Mouse (Mus musculus): Measurements from ENCODE around the gene Heatr4.
"Not testable (repeated sequence)": the region's sequence is repeated elsewhere in the genome, so short reads cannot be mapped to it uniquely, and the experiment has no call there.

The Heatr4 gene

DNA sequence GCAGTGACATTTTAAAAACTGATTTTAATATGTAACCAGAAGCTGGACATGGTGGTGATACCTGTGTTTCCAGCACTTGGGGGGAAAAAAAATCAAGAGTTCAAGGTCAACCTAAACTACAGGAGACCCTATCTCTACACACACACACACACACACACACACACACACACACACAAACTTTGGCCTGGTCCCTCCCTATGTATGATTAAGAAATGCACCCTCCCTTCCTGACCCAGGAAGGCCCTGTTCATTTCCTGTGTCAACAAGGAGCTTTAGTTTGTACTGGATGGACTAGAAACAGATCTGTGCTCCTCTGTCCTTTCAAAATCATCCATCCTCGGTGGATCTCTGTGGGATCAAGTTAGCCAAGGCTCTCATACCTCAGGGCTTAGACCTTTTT lies 46.1 kb downstream of the Heatr4 start:
- DNase-seq (ENCODE audit: low spot score), result not testable (repeated sequence)

DNA sequence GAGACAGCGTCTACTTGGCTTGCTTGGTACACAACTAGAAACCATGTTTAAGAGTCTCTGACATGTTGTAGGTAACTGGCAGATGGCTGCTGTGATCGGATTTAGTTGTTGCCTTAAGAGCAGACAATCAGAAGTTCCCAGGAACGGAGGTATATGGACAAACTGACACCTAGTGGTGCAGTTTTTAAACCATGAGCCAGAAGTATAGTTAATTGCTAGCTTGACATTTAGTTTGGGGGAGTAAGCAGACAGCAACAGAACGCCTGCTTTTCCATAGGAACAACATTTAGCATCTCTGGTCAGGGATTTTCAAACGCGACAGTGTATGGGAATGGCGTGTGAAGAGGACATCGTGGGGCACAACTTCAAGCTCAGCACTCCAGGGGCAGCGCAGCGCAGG lies 47.1 kb downstream of the Heatr4 start:
- no peak for DNase-seq (ENCODE audit: low spot score)

- DNase-seq (ENCODE audit: low spot score), result no peak
These were observed 55.4 kb downstream of the Heatr4 start for GRCm38 (mm10) chr12:83929186-83929804.

DNA sequence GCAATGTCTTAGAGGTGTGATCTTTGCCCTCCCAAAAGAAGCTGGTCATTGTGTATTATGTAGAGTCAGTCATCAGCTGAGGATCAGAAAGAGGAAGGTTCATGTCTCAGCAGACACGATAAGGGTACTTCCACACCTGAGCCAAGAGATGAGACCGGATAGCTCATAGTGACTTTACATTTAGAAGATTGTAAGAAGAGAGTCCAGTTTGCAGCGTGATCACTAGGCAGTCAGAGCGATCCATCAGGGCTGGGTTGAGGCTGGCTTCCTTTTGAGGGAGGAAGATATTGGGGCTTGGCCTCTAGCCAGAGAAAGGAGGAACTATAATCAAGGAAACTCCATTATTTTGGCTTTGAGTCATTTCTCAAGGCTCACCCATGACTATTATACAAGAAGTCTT lies 56.9 kb downstream of the Heatr4 start:
- DNase-seq (ENCODE audit: low spot score), result no peak

- DNase-seq (ENCODE audit: low spot score), result no peak
These were observed 58.6 kb downstream of the Heatr4 start for GRCm38 (mm10) chr12:83926061-83926460.

- no peak for DNase-seq (ENCODE audit: low spot score)
These were observed 59.4 kb downstream of the Heatr4 start for GRCm38 (mm10) chr12:83925160-83925703.

DNA sequence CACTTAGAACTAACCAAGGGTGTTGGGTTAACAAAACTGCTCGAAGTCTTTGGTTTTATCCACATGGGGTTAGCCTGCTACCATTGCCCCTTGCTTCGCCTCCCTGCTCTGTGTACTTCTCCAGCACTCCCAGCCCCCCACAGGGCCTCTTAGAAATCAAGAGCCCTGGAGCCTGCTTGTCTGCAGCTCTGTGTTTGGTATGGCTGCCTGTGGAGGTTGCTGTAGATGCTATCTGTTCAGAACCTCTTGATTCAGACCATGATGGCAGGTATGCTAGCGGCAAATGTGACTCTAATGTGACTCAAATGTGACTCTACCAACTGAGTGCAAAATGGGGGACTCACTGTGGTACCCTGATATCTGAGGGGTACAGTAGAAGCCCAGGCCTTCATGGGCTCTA lies 60.3 kb downstream of the Heatr4 start:
- no peak for DNase-seq (ENCODE audit: low spot score)

DNA sequence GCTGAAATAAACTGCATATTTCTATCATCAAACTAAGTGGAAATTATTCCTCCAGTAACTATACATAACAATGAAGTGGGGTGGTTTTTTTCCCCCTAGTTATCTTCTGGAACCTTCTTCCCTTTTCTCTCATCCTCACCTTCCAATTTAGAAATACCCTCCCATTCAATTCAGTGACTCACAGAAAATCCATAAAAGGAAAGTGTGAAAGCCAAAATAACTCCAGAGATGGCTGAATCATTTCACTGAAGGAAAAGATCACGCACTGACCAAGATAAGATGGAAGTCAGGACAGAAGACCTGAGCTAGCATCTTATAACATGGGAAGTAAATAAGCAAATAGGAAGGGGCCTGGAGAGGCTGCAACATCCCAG lies 61.2 kb downstream of the Heatr4 start:
- DNase-seq (ENCODE audit: low spot score), result no peak

- no peak for DNase-seq (ENCODE audit: low spot score)
These were observed 61.7 kb downstream of the Heatr4 start for GRCm38 (mm10) chr12:83922724-83923485.

- DNase-seq (ENCODE audit: low spot score), result peak; percentile 97
These were observed 62.9 kb downstream of the Heatr4 start, which contains the start of gene Numb for GRCm38 (mm10) chr12:83921535-83922381. Gene Numb (minus strand): TSS chr12:83921934.

DNA sequence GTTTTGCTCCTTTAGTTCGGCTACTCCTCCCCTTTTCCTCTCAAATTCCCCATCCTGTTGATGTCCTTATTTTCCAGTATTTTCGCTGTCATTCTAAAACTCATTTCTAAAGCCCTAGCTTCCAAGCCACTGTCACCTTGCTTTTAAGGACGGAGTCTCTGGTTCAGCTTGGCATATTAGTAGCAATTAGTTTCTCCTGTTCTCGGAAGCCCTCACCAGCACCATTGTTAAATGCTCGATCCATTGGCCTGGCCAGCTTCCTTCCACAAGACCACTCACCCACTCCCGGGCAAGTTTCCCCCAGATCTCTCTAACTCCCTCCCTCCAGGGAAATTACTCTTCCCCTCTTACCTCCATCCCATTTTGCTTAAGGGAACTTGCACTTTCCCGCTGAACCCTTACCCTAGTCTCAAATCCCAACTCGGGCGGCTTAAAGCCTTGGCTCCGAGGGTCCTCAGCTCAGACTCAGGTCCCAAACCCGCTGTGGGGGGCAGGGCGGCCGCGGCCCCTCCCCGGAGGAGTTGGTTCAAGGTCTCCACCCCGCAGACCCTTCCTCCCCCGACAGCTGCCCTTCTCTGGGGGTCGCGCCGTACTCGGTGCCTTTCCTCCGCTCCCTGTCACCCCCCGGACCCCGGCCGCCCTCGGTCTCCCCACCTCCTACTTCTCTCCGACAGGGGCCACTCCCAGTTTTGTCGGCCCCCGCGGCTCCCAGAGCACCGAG lies 63.8 kb downstream of the Heatr4 start:
- peak; percentile 36 for DNase-seq (ENCODE audit: low spot score)

- DNase-seq (ENCODE audit: low spot score), result no peak
These were observed 67.8 kb downstream of the Heatr4 start for GRCm38 (mm10) chr12:83916884-83917283.

- no peak for DNase-seq (ENCODE audit: low spot score)
These were observed 69.9 kb downstream of the Heatr4 start for GRCm38 (mm10) chr12:83914797-83915196.

- no peak for DNase-seq (ENCODE audit: low spot score)
These were observed 70.4 kb downstream of the Heatr4 start for GRCm38 (mm10) chr12:83914202-83914740.

GRCm38 (mm10) chr12:83910451-83910850 lies 74.2 kb downstream of the Heatr4 start:
- no peak for DNase-seq (ENCODE audit: low spot score)
